Mouse (Mus musculus): ENCODE measurements at regions not wholly inside any gene's neighbourhood (a gene's known extent, or its start where the extent isn't known, plus 50 kb on each side); places are given as distances from the start of the nearest gene placed in this dataset.

- no peak for DNase-seq (ENCODE audit: low spot score)
Measured at GRCm38 (mm10) chr1:144452141-144452540, 115.3 kb downstream of the Rgs21 start.

GRCm38 (mm10) chr1:144451731-144452130, 115.7 kb downstream of the Rgs21 start:
- DNase-seq (ENCODE audit: low spot score) = no peak

GRCm38 (mm10) chr1:144436617-144437016, 130.8 kb downstream of the Rgs21 start:
- DNase-seq (ENCODE audit: low spot score) = no peak

GRCm38 (mm10) chr1:144432816-144433215, 134.7 kb downstream of the Rgs21 start:
- DNase-seq (ENCODE audit: low spot score) = no peak

GRCm38 (mm10) chr1:144431535-144432276, 135.8 kb downstream of the Rgs21 start:
- peak; percentile 30 for DNase-seq (ENCODE audit: low spot score)

- DNase-seq (ENCODE audit: low spot score) = no peak
Measured at GRCm38 (mm10) chr1:144421374-144421773, 146.1 kb downstream of the Rgs21 start.

- DNase-seq (ENCODE audit: low spot score) = peak; percentile 88
Measured at GRCm38 (mm10) chr1:144406387-144407383, 157.6 kb upstream of the Rgs1 start.

GRCm38 (mm10) chr1:144405724-144406123, 156.7 kb upstream of the Rgs1 start:
- DNase-seq (ENCODE audit: low spot score) = no peak

GRCm38 (mm10) chr1:144405031-144405430, 156.0 kb upstream of the Rgs1 start:
- no peak for DNase-seq (ENCODE audit: low spot score)

GRCm38 (mm10) chr1:144379991-144380594, 131.1 kb upstream of the Rgs1 start:
- DNase-seq (ENCODE audit: low spot score) = peak; percentile 82

GRCm38 (mm10) chr1:144374121-144374520, 125.1 kb upstream of the Rgs1 start:
- DNase-seq (ENCODE audit: low spot score) = no peak

GRCm38 (mm10) chr1:144367492-144367891, 118.5 kb upstream of the Rgs1 start:
- DNase-seq (ENCODE audit: low spot score) = no peak

GRCm38 (mm10) chr1:144355560-144356310, 106.7 kb upstream of the Rgs1 start:
- DNase-seq (ENCODE audit: low spot score) = no peak

- no peak for DNase-seq (ENCODE audit: low spot score)
Measured at GRCm38 (mm10) chr1:144355041-144355440, 106.0 kb upstream of the Rgs1 start.

GRCm38 (mm10) chr1:144353320-144353719, 104.3 kb upstream of the Rgs1 start:
- DNase-seq (ENCODE audit: low spot score) = no peak

GRCm38 (mm10) chr1:144343820-144344219, 94.8 kb upstream of the Rgs1 start:
- DNase-seq (ENCODE audit: low spot score) = no peak

GRCm38 (mm10) chr1:144343299-144343698, 94.3 kb upstream of the Rgs1 start:
- DNase-seq (ENCODE audit: low spot score) = no peak

- no peak for DNase-seq (ENCODE audit: low spot score)
Measured at GRCm38 (mm10) chr1:144337572-144337971, 88.5 kb upstream of the Rgs1 start.

- DNase-seq (ENCODE audit: low spot score) = no peak
Measured at GRCm38 (mm10) chr1:144330365-144331050, 81.5 kb upstream of the Rgs1 start.

- no peak for DNase-seq (ENCODE audit: low spot score)
Measured at GRCm38 (mm10) chr1:144319406-144319805, 70.4 kb upstream of the Rgs1 start.

- no peak for DNase-seq (ENCODE audit: low spot score)
Measured at GRCm38 (mm10) chr1:144318289-144318688, 69.2 kb upstream of the Rgs1 start.
